Mouse (Mus musculus): ENCODE data around the gene Pex5.

The Pex5 gene

GRCm38 (mm10) chr6:124353246-124353645 lies 61.6 kb downstream of the Pex5 start:
- no peak for DNase-seq

Data from spleen, adult 18-20 months (tissue).